Mouse (Mus musculus) mesoderm, embryonic 11.5 days (tissue): ENCODE data around the gene Cacna1s.

Experiments
- DNase-seq: peaks from one replicate; pipeline ENCODE4 v3.0.0-alpha.2; 2012; ENCODE audit warnings: low read depth, low spot score

Cacna1s gene

GRCm38 (mm10) chr1:136052547-136052946, at the start of gene Cacna1s:
TSS of gene Cacna1s (plus strand) at chr1:136052750.
- no peak for DNase-seq

- no peak for DNase-seq
These were observed 46.2 kb upstream of the Cacna1s start, which contains the start of gene Igfn1 for GRCm38 (mm10) chr1:136006292-136006748. TSS of gene Igfn1 (minus strand) at chr1:136006342.

DNA sequence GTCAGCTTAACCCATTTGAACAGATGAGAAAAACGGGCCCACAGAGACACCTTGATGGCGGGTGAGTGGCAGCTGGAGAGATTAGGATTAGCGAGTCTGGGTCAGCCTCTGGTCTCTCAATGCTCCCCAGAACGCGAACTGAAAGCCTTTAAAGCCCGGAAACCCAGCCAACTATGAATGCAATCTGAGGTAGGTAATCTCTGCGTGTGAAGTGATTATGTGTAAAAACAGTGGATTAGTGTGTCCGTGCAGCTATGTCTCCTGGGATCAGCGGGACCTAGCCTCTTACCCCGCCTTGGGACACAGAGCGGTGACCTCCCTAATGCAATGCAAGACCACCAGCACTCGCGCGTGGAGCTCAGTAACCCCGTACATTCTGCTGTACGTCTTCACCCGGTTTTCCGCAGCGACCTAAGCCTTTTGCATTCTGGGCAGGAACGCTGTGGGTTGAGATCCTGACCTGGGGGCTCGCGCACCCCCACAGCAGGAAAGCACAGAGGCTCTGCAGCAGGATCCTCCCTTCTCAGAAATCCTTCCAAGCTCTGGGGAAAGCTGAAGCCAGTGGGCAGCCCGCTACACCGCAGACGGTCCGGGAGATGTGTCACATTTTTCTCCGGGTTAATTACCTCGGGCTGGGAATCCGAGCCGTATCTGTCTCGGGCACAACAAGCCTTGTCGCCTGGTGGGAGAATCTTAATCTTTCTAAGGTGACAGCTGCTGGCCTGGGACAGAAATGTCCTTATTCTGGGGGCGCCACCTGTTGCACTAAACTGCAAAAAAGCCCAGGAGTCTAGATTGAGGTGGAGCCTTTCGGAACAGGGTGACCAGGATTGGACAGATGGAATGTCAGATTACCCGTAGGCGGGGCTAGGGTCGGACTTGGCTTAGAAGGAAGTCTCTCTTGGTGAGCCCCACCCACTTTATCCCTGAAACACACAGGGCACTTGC, 45.1 kb upstream of the Cacna1s start, which contains the start of gene Tmem9:
Gene Tmem9 (plus strand): TSS at position 940 of the 948 bp plus-strand sequence.
- DNase-seq = peak; percentile 82

- no peak for DNase-seq
These were observed 44.4 kb upstream of the Cacna1s start for GRCm38 (mm10) chr1:136008159-136008533.

GRCm38 (mm10) chr1:136010247-136010646, 42.3 kb upstream of the Cacna1s start:
- DNase-seq = no peak

DNA sequence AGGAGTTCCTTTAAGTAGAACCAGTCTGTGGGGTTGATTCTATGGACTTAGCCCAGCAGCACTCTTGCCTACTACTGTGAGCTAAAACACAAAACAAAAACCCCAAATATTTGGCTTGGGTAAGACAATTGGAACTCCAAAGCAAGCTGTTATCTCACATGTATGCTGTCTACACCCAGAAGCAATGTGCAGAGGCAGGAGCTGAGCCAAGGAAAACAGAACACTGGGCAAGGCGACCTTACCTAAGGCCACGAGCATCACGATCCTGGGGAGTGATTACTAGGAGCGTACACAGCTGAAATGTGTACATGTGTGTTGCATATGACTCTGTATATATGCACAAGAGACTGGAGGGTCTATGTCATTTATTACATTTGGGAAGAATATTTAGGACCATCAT, 39.0 kb upstream of the Cacna1s start:
- DNase-seq = no peak

- no peak for DNase-seq
These were observed 37.6 kb upstream of the Cacna1s start for GRCm38 (mm10) chr1:136014796-136015502.

GRCm38 (mm10) chr1:136017307-136017706, 35.2 kb upstream of the Cacna1s start:
- no peak for DNase-seq

DNA sequence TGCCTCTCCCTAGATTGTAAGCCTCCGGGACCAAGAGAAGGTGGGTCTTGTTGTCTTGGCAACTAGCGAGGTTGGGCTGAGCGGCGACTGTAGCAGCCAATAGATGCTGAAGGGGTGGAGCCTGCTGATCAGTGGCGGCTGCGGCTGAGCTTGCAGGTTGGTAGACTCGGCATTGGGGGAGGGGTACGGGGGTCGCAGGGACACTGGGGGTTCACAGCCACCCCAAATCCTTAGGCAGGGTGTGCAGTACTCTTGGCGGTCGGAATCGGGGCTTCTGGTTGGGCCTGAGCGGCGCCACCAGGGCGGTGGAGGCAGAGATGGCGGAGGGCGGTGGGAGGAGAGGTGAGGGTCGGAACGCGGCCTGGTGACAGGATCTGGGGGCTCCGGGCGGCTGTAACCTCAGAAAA, 34.6 kb upstream of the Cacna1s start:
- DNase-seq = peak; percentile 94

- peak; percentile 21 for DNase-seq
These were observed 34.0 kb upstream of the Cacna1s start for GRCm38 (mm10) chr1:136018390-136019189.

DNA sequence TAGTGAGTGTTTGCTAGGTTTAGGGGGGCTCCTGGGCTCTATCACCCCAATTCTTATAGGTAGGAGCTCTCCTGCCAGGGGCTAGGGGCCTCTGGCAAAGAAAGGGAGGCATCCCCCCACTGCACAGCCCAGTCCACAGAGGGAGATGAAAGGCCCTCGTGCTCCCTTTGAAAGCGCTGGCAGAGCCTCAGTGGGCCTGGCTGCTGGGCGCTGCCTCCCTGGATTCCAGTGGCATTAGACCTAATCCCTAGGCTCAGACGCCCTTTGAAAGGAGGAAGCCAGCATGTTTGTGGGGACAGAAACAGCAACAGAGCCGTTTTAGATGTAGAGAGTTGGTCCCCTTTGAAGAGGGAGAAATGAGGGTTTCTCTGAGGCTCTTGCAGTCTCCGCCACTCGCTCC, 22.3 kb upstream of the Cacna1s start:
- no peak for DNase-seq

GRCm38 (mm10) chr1:136031697-136032096, 20.9 kb upstream of the Cacna1s start:
- DNase-seq = no peak

- DNase-seq = no peak
These were observed 19.6 kb upstream of the Cacna1s start for GRCm38 (mm10) chr1:136032961-136033360.

- DNase-seq = no peak
These were observed 13.6 kb upstream of the Cacna1s start for GRCm38 (mm10) chr1:136038746-136039538.

DNA sequence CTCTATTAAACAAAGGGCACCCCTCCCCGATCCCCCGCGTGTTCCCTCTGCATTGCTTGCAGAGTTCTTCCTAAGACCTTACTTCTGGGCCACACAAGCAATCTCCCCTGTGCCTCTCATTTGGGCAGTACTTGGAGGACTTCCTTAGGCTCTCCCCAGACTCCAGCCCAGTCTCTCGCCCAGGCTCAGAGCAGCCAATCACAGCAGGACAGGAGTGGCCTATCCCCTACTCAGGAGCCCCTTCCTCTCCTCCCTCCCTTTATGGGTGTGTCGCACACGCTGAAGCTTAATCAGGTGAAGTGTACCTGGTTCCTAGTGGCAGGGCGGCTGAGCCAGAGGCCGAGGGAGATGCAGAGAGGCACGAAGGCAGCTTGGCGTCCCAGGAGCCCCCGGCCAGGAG, 12.1 kb upstream of the Cacna1s start:
- DNase-seq = no peak

DNA sequence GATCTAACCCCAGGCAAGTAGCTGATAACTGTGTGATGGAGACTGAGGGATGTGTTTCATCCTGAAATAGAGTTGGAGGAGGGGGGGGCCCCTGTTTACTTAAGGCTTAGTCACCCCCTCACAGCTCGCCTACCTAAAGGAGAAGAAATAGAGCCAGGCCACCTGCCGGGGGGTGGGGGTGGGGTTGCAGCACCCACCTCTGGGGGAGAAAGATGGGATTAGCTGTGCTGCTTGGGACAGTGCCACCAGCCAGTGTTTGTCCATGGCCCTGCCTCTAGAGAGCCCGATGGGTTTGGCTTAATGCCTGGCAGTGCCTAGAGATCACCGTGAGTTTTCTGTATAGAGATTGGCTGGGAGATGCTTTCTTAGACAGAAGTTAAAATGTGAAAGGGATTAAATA, 11.7 kb upstream of the Cacna1s start:
- no peak for DNase-seq

GRCm38 (mm10) chr1:136045774-136046173, 6.8 kb upstream of the Cacna1s start:
- DNase-seq = peak; percentile 70

GRCm38 (mm10) chr1:136047432-136047831, 5.1 kb upstream of the Cacna1s start:
- peak; percentile 39 for DNase-seq

DNA sequence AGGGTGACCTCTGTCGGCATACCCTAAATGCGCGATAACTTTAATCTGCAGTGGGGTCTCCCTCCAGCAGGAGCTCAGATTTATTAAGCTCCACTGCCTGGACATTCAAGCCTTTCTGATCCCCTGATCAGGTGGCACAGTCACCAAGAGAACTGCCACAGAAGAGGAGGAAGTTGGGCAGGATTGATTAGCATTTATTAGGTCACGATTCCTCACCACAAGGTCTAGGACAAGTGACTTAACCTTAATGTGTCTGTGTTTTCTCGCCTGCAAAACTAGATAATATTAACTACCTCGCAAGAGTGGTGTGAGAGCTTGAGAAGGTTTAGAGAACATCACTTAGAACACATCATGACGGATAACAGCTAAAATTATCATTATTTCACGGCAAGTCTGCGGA, 4.7 kb upstream of the Cacna1s start:
- no peak for DNase-seq

- DNase-seq = no peak
These were observed 2.1 kb upstream of the Cacna1s start, which contains the start of gene Ascl5 for GRCm38 (mm10) chr1:136050312-136051012. TSS of gene Ascl5 (plus strand) at chr1:136050804.
